Mouse (Mus musculus): ENCODE measurements around the gene Gmnn. TPM values are rescaled to one million over a fixed set of nuclear protein-coding genes. Genes with fewer than 3 reads are reported as not detected.

Gene Gmnn
- polyA plus RNA-seq, 1 experiment from 2014 or later = 172 TPM

GRCm38 (mm10) chr13:24757820-24758564 is 3.7 kb downstream of the Gmnn start:
- no peak overlapping the region for H3K27ac ChIP-seq (replicated peaks; ENCODE audit: low read depth, low read length)
- H3K9ac ChIP-seq (replicated peaks; ENCODE audit: low read length) = no peak overlapping the region
- no peak overlapping the region for H3K4me3 ChIP-seq (ENCODE audit: low read depth, low read length)
- H3K27me3 ChIP-seq (ENCODE audit: control insufficient read depth, insufficient read depth, low read length) = no peaks in the 10 kb centered on the region
- no peak overlapping the region for H3K4me2 ChIP-seq (ENCODE audit: low read depth, low read length)
- 89% methylated on average over 12 of the region's 12 CpGs for WGBS
- H3K36me3 ChIP-seq (replicated peaks; ENCODE audit: control insufficient read depth, insufficient read depth, low read depth, low read length) = no peaks in the 10 kb centered on the region; the same call in 1 of the 2 replicates
- DNase-seq (ENCODE audit: low spot score) (no peak), ATAC-seq (replicated peaks; ENCODE audit: insufficient number of reproducible peaks, low FRiP score, low TSS enrichment, low read depth) (no peak)
- H3K9me3 ChIP-seq (replicated peaks; ENCODE audit: control insufficient read depth, low read length) = no peaks in the 10 kb centered on the region
- no peaks in the 10 kb centered on the region for H3K4me1 ChIP-seq (ENCODE audit: control insufficient read depth, insufficient read depth, low read length)

GRCm38 (mm10) chr13:24756756-24757155 is 5.0 kb downstream of the Gmnn start:
- Histone ChIP-seq H3K9ac (replicated peaks; ENCODE audit: low read length) (no peak overlapping the region), H3K9me3 (replicated peaks; ENCODE audit: control insufficient read depth, low read length) (no peaks in the 10 kb centered on the region), H3K4me3 (ENCODE audit: low read depth, low read length) (no peak overlapping the region), H3K27ac (replicated peaks; ENCODE audit: low read depth, low read length) (no peak overlapping the region), H3K36me3 (replicated peaks; ENCODE audit: control insufficient read depth, insufficient read depth, low read depth, low read length) (no peaks in the 10 kb centered on the region; the same call in 1 of the 2 replicates), H3K27me3 (ENCODE audit: control insufficient read depth, insufficient read depth, low read length) (no peaks in the 10 kb centered on the region), H3K4me2 (ENCODE audit: low read depth, low read length) (no peak overlapping the region), H3K4me1 (ENCODE audit: control insufficient read depth, insufficient read depth, low read length) (no peaks in the 10 kb centered on the region)
- no peak for DNase-seq (ENCODE audit: low spot score)
- WGBS = 97% methylated on average over 3 of the region's 3 CpGs
- no peak for ATAC-seq (replicated peaks; ENCODE audit: insufficient number of reproducible peaks, low FRiP score, low TSS enrichment, low read depth)

GRCm38 (mm10) chr13:24751396-24751795 is 10.3 kb downstream of the Gmnn start:
- H3K27ac ChIP-seq (replicated peaks; ENCODE audit: low read depth, low read length) = no peak overlapping the region
- H3K9ac ChIP-seq (replicated peaks; ENCODE audit: low read length) = no peak overlapping the region
- no peaks in the 10 kb centered on the region for H3K27me3 ChIP-seq (ENCODE audit: control insufficient read depth, insufficient read depth, low read length)
- H3K4me2 ChIP-seq (ENCODE audit: low read depth, low read length) = no peak overlapping the region
- no peaks in the 10 kb centered on the region for H3K9me3 ChIP-seq (replicated peaks; ENCODE audit: control insufficient read depth, low read length)
- H3K36me3 ChIP-seq (replicated peaks; ENCODE audit: control insufficient read depth, insufficient read depth, low read depth, low read length) = no peaks in the 10 kb centered on the region; the same call in 1 of the 2 replicates
- no peaks in the 10 kb centered on the region for H3K4me1 ChIP-seq (ENCODE audit: control insufficient read depth, insufficient read depth, low read length)
- WGBS = 92% methylated on average over 8 of the region's 8 CpGs
- DNase-seq (ENCODE audit: low spot score) (no peak), ATAC-seq (replicated peaks; ENCODE audit: insufficient number of reproducible peaks, low FRiP score, low TSS enrichment, low read depth) (no peak)
- no peak overlapping the region for H3K4me3 ChIP-seq (ENCODE audit: low read depth, low read length)

DNA sequence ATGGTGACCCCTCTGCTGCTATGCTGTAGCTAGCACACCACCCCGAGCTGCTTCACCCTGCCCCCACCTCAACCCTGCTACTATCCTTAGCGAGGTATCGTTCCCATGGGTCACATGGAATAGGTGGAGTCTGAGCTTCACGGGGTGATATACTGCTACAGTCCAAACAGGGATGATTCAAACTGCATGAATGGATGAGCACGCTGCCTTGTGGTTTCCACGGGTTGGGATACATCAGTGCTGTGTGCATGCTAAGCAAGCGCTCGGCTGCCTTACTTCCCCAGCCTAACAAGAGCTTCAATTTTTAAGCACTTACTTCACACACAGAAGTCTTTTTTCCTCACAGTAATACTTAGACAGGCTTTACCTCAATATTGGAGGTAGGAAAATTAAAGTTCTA is 10.9 kb downstream of the Gmnn start:
- H3K27ac ChIP-seq (replicated peaks; ENCODE audit: low read depth, low read length) = no peak overlapping the region
- no peak overlapping the region for H3K9ac ChIP-seq (replicated peaks; ENCODE audit: low read length)
- H3K9me3 ChIP-seq (replicated peaks; ENCODE audit: control insufficient read depth, low read length) = no peaks in the 10 kb centered on the region
- ATAC-seq (replicated peaks; ENCODE audit: insufficient number of reproducible peaks, low FRiP score, low TSS enrichment, low read depth) = no peak
- H3K4me2 ChIP-seq (ENCODE audit: low read depth, low read length) = no peak overlapping the region
- no peaks in the 10 kb centered on the region for H3K4me1 ChIP-seq (ENCODE audit: control insufficient read depth, insufficient read depth, low read length)
- no peaks in the 10 kb centered on the region; the same call in 1 of the 2 replicates for H3K36me3 ChIP-seq (replicated peaks; ENCODE audit: control insufficient read depth, insufficient read depth, low read depth, low read length)
- 94% methylated on average over 8 of the region's 8 CpGs for WGBS
- no peak overlapping the region for H3K4me3 ChIP-seq (ENCODE audit: low read depth, low read length)
- H3K27me3 ChIP-seq (ENCODE audit: control insufficient read depth, insufficient read depth, low read length) = no peaks in the 10 kb centered on the region
- no peak for DNase-seq (ENCODE audit: low spot score)

GRCm38 (mm10) chr13:24747823-24748222 is 13.9 kb downstream of the Gmnn start:
- no peaks in the 10 kb centered on the region; the same call in 1 of the 2 replicates for H3K36me3 ChIP-seq (replicated peaks; ENCODE audit: control insufficient read depth, insufficient read depth, low read depth, low read length)

DNA sequence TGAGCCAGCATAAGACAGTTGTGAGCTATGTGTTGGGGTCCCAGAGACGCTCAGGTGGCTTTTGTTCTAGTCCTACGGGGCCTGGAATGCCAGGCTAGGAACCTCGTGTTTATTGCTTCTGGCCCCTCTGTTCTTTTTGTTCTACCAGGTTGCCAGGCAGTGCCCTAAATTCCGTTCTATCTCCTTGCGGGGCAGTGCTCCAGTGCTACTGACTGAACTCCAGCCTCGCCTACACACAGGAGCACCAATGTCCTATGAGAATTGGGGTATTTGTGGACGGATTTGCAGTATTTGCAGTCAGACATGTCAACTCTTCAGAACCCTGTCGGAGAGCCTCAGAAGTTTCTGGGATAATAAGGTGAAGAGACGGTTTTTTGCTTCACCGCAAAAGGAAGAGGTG is 20.7 kb downstream of the Gmnn start, which contains the start of gene Armh2:
Armh2 (plus strand) TSS at position 205 of the 400 bp plus-strand sequence.
- no peak within 1 kb of the TSS for H3K9ac ChIP-seq (replicated peaks; ENCODE audit: low read length)
- no peak within 1 kb of the TSS for H3K4me2 ChIP-seq (ENCODE audit: low read depth, low read length)
- H3K27me3 ChIP-seq (ENCODE audit: control insufficient read depth, insufficient read depth, low read length) = no peaks in the 10 kb centered on the region
- DNase-seq (ENCODE audit: low spot score) = no peak
- ATAC-seq (replicated peaks; ENCODE audit: insufficient number of reproducible peaks, low FRiP score, low TSS enrichment, low read depth) = no peak
- no peaks in the 10 kb centered on the region for H3K9me3 ChIP-seq (replicated peaks; ENCODE audit: control insufficient read depth, low read length)
- no peak within 1 kb of the TSS for H3K27ac ChIP-seq (replicated peaks; ENCODE audit: low read depth, low read length)
- WGBS = 91% methylated on average over 10 of the region's 10 CpGs
- H3K4me3 ChIP-seq (ENCODE audit: low read depth, low read length) = no peak within 1 kb of the TSS
- H3K36me3 ChIP-seq (replicated peaks; ENCODE audit: control insufficient read depth, insufficient read depth, low read depth, low read length) = no peaks in the 10 kb centered on the region
- no peaks in the 10 kb centered on the region for H3K4me1 ChIP-seq (ENCODE audit: control insufficient read depth, insufficient read depth, low read length)

More at GRCm38 (mm10) chr13:24747823-24748222, 13.9 kb downstream of the Gmnn start:
- Histone ChIP-seq H3K9me3 (replicated peaks; ENCODE audit: control insufficient read depth, low read length) (no peaks in the 10 kb centered on the region), H3K4me2 (ENCODE audit: low read depth, low read length) (no peak overlapping the region), H3K4me1 (ENCODE audit: control insufficient read depth, insufficient read depth, low read length) (no peaks in the 10 kb centered on the region), H3K27ac (replicated peaks; ENCODE audit: low read depth, low read length) (no peak overlapping the region), H3K27me3 (ENCODE audit: control insufficient read depth, insufficient read depth, low read length) (no peaks in the 10 kb centered on the region), H3K4me3 (ENCODE audit: low read depth, low read length) (no peak overlapping the region), H3K9ac (replicated peaks; ENCODE audit: low read length) (no peak overlapping the region)
- 85% methylated on average over 3 of the region's 3 CpGs for WGBS
- DNase-seq (ENCODE audit: low spot score) = no peak
- ATAC-seq (replicated peaks; ENCODE audit: insufficient number of reproducible peaks, low FRiP score, low TSS enrichment, low read depth) = no peak

GRCm38 (mm10) chr13:24735608-24736131 is 26.1 kb downstream of the Gmnn start:
- no peak for DNase-seq (ENCODE audit: low spot score)
- Histone ChIP-seq H3K4me1 (ENCODE audit: control insufficient read depth, insufficient read depth, low read length) (no peaks in the 10 kb centered on the region), H3K4me3 (ENCODE audit: low read depth, low read length) (no peak overlapping the region), H3K27ac (replicated peaks; ENCODE audit: low read depth, low read length) (no peak overlapping the region), H3K36me3 (replicated peaks; ENCODE audit: control insufficient read depth, insufficient read depth, low read depth, low read length) (no peaks in the 10 kb centered on the region), H3K4me2 (ENCODE audit: low read depth, low read length) (no peak overlapping the region), H3K9ac (replicated peaks; ENCODE audit: low read length) (no peak overlapping the region), H3K9me3 (replicated peaks; ENCODE audit: control insufficient read depth, low read length) (no peaks in the 10 kb centered on the region), H3K27me3 (ENCODE audit: control insufficient read depth, insufficient read depth, low read length) (no peaks in the 10 kb centered on the region)
- WGBS = 87% methylated on average over 6 of the region's 6 CpGs
- no peak for ATAC-seq (replicated peaks; ENCODE audit: insufficient number of reproducible peaks, low FRiP score, low TSS enrichment, low read depth)

GRCm38 (mm10) chr13:24734502-24734901 is 27.2 kb downstream of the Gmnn start:
- H3K4me3 ChIP-seq (ENCODE audit: low read depth, low read length) = no peak overlapping the region
- H3K4me1 ChIP-seq (ENCODE audit: control insufficient read depth, insufficient read depth, low read length) = no peaks in the 10 kb centered on the region
- DNase-seq (ENCODE audit: low spot score) (no peak), ATAC-seq (replicated peaks; ENCODE audit: insufficient number of reproducible peaks, low FRiP score, low TSS enrichment, low read depth) (no peak)
- H3K27ac ChIP-seq (replicated peaks; ENCODE audit: low read depth, low read length) = no peak overlapping the region
- no peak overlapping the region for H3K4me2 ChIP-seq (ENCODE audit: low read depth, low read length)
- no peaks in the 10 kb centered on the region for H3K9me3 ChIP-seq (replicated peaks; ENCODE audit: control insufficient read depth, low read length)
- no peaks in the 10 kb centered on the region for H3K27me3 ChIP-seq (ENCODE audit: control insufficient read depth, insufficient read depth, low read length)
- 90% methylated on average over 5 of the region's 5 CpGs for WGBS
- H3K36me3 ChIP-seq (replicated peaks; ENCODE audit: control insufficient read depth, insufficient read depth, low read depth, low read length) = no peaks in the 10 kb centered on the region
- no peak overlapping the region for H3K9ac ChIP-seq (replicated peaks; ENCODE audit: low read length)
